Mouse (Mus musculus) midbrain, postnatal 0 days (tissue): ENCODE measurements at regions not wholly inside any gene's neighbourhood (a gene's known extent, or its start where the extent isn't known, plus 50 kb on each side); places are given as distances from the start of the nearest gene placed in this dataset.
A peak's percentile ranks its signal among the peaks of the same experiment; 100 is the strongest.

ENCODE experiments used
- ATAC-seq: fragments of 200-750 bp; cut with Nextera tagmentation; 2 replicates; pipeline ENCODE4 v1.8.0; 2017; ENCODE audit warnings: moderate number of reproducible peaks, mild to moderate bottlenecking, moderate TSS enrichment, moderate library complexity; ENCODE audit not compliant: low FRiP score
- DNase-seq: peaks from one replicate; pipeline ENCODE4 v3.0.0-alpha.2; 2015; ENCODE audit warnings: low spot score
- H3K27ac ChIP-seq: fragments of 300-500 bp; sonication (generic); 2 replicates; pipeline ENCODE4 v1.5.1; 2014; ENCODE audit warnings: low read depth, mild to moderate bottlenecking, low read length, mixed read lengths
- H3K27me3 ChIP-seq: fragments of 300-500 bp; sonication (generic); 2 replicates; pipeline ENCODE4 v1.6.1; 2014; ENCODE audit warnings: low read length, control low read depth, mixed read lengths; ENCODE audit not compliant: insufficient read depth
- H3K36me3 ChIP-seq: fragments of 300-500 bp; sonication (generic); 2 replicates; pipeline ENCODE4 v1.6.1; 2014; ENCODE audit warnings: low read length, control low read depth, mixed read lengths; ENCODE audit not compliant: insufficient read depth
- H3K4me1 ChIP-seq: fragments of 300-500 bp; sonication (generic); 2 replicates; pipeline ENCODE4 v1.6.1; 2014; ENCODE audit warnings: mild to moderate bottlenecking, control low read depth, antibody characterized with exemption, low read length, mixed read lengths; ENCODE audit not compliant: insufficient read depth
- H3K4me2 ChIP-seq: fragments of 300-500 bp; sonication (generic); 2 replicates; pipeline ENCODE4 v1.6.1; 2014; ENCODE audit warnings: low read depth, mild to moderate bottlenecking, low read length, mixed read lengths; ENCODE audit not compliant: poor library complexity, severe bottlenecking
- H3K4me3 ChIP-seq: fragments of 300-500 bp; sonication (generic); 2 replicates; pipeline ENCODE4 v1.5.1; 2014; ENCODE audit warnings: low read depth, mild to moderate bottlenecking, low read length, moderate library complexity
- H3K9ac ChIP-seq: fragments of 300-500 bp; sonication (generic); replicated peaks from 2 replicates; pipeline ENCODE4 v1.6.1; 2014; ENCODE audit warnings: mild to moderate bottlenecking, low read length, moderate library complexity, mixed read lengths; ENCODE audit not compliant: poor library complexity, severe bottlenecking
- H3K9me3 ChIP-seq: fragments of 300-500 bp; sonication (generic); 2 replicates; pipeline ENCODE4 v1.6.1; 2016; ENCODE audit warnings: low read length, control low read depth
- CTCF ChIP-seq: IDR thresholded peaks from 2 replicates; pipeline ENCODE4 v1.5.1; 2016; ENCODE audit warnings: antibody characterized with exemption, mild to moderate bottlenecking
- WGBS: fragments of 180-500 bp; shearing (Covaris S2); extraction: QIAGEN DNeasy Blood & Tissue Kit; methylation state at CpG from one replicate; pipeline ENCODE4 v1.1.7; 2014; 5-methylcytosine and 5-hydroxymethylcytosine counted together

- no peaks in the 10 kb centered on the region for H3K36me3 ChIP-seq
- no peak overlapping the region for H3K4me2 ChIP-seq
Measured at GRCm38 (mm10) chr3:134427633-134428032, 191.3 kb downstream of the Cxxc4 start.

GRCm38 (mm10) chr3:134466611-134467010, 230.3 kb downstream of the Cxxc4 start:
- no peak for ATAC-seq
- WGBS: 77% methylated on average over 1 of the region's 1 CpGs
- no peaks in the 10 kb centered on the region for H3K36me3 ChIP-seq

More at GRCm38 (mm10) chr3:134427633-134428032, 191.3 kb downstream of the Cxxc4 start:
- Histone ChIP-seq H3K27ac (no peak overlapping the region), H3K27me3 (no peaks in the 10 kb centered on the region), H3K9ac (no peak overlapping the region), H3K4me3 (no peak overlapping the region), H3K4me1 (no peaks in the 10 kb centered on the region), H3K9me3 (no peaks in the 10 kb centered on the region)
- 76% methylated on average over 3 of the region's 3 CpGs for WGBS
- ATAC-seq (no peak), DNase-seq (no peak)
- no peak for TF ChIP-seq CTCF

GRCm38 (mm10) chr3:134487280-134487679, 251.0 kb downstream of the Cxxc4 start:
- no peak overlapping the region for H3K9ac ChIP-seq
- 73% methylated on average over 2 of the region's 2 CpGs for WGBS
- no peak overlapping the region for H3K4me2 ChIP-seq
- ATAC-seq (no peak), DNase-seq (no peak)
- no peak overlapping the region for H3K4me3 ChIP-seq
- H3K36me3 ChIP-seq: no peaks in the 10 kb centered on the region
- no peak overlapping the region for H3K27ac ChIP-seq
- H3K27me3 ChIP-seq: no peaks in the 10 kb centered on the region
- H3K9me3 ChIP-seq: no peaks in the 10 kb centered on the region
- no peaks in the 10 kb centered on the region for H3K4me1 ChIP-seq
- no peak for TF ChIP-seq CTCF

More at GRCm38 (mm10) chr3:134466611-134467010, 230.3 kb downstream of the Cxxc4 start:
- TF ChIP-seq CTCF: no peak
- Histone ChIP-seq H3K27ac (no peak overlapping the region), H3K4me2 (no peak overlapping the region), H3K9me3 (no peaks in the 10 kb centered on the region), H3K9ac (no peak overlapping the region), H3K27me3 (no peaks in the 10 kb centered on the region), H3K4me3 (no peak overlapping the region), H3K4me1 (no peaks in the 10 kb centered on the region)
- peak; percentile 33 for DNase-seq

DNA sequence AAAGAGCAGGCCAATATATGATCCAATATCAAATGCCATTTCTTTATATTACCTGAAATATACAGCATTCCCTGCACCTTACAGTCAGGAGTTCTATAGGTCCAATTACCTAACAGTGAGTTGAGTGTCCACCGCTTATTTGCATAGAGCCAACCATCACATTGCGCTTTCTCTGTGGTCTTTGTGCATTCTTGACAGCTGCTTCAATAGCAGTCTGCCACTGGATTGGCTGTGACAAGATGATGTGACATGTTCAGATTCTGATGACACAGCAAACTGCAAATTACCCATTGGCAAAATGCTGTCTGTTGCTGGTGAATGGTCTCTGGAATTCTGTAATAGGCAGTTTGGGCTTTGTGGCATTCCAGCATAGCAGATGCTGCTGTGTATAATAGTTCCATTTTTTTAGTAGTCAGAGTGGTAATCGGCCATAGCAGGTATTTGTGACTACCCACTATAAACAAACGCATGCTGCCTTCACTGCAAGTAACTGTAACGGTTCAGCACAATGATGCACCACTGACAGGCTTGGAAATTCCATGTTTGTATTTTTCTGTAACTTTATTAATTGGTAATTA, 253.8 kb downstream of the Cxxc4 start:
- Histone ChIP-seq H3K36me3 (no peaks in the 10 kb centered on the region), H3K9me3 (no peaks in the 10 kb centered on the region), H3K4me3 (no peak overlapping the region), H3K4me1 (no peaks in the 10 kb centered on the region), H3K9ac (no peak overlapping the region), H3K27ac (no peak overlapping the region), H3K4me2 (no peak overlapping the region), H3K27me3 (no peaks in the 10 kb centered on the region)
- no peak for ATAC-seq
- TF ChIP-seq CTCF: no peak
- no peak for DNase-seq
- 58% methylated on average over 5 of the region's 5 CpGs for WGBS

- Histone ChIP-seq H3K4me1 (no peaks in the 10 kb centered on the region), H3K4me3 (no peak overlapping the region), H3K36me3 (no peaks in the 10 kb centered on the region), H3K27ac (no peak overlapping the region), H3K27me3 (no peaks in the 10 kb centered on the region), H3K4me2 (no peak overlapping the region), H3K9ac (no peak overlapping the region), H3K9me3 (no peaks in the 10 kb centered on the region)
- ATAC-seq (no peak), DNase-seq (no peak)
- no peak for TF ChIP-seq CTCF
- 73% methylated on average over 6 of the region's 6 CpGs for WGBS
Measured at GRCm38 (mm10) chr3:134509702-134510101, 273.4 kb downstream of the Cxxc4 start.

DNA sequence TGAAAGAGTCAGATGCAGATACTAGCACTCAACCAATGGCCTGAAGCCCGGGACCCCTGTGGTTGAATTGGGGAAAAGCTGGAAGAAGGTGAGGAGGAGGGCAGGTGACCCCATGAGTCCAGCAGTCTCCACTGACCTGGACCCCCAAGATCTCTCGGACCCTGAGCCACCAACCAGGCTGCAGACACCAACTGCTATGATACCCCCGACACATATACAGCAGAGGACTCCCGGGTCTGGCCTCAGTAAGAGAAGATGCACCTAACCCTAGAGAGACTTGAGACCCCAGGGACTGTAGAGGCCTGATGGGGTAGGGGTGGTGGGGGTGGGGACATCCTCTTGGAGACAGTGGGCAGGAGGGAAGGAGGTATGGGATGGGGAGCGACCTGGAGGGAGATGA, 289.5 kb downstream of the Cxxc4 start:
- H3K9me3 ChIP-seq: no peaks in the 10 kb centered on the region
- ATAC-seq (no peak), DNase-seq (no peak)
- no peaks in the 10 kb centered on the region for H3K27me3 ChIP-seq
- no peak overlapping the region for H3K9ac ChIP-seq
- no peak for TF ChIP-seq CTCF
- H3K36me3 ChIP-seq: no peaks in the 10 kb centered on the region
- no peaks in the 10 kb centered on the region for H3K4me1 ChIP-seq
- 91% methylated on average over 5 of the region's 5 CpGs for WGBS
- no peak overlapping the region for H3K27ac ChIP-seq
- no peak overlapping the region for H3K4me3 ChIP-seq
- no peak overlapping the region for H3K4me2 ChIP-seq
